Mouse (Mus musculus) CH12.LX (cell line): ENCODE data around the gene Cnot4. TPM values are rescaled to one million over a fixed set of nuclear protein-coding genes. Genes with fewer than 3 reads are reported as not detected.

Source experiments
- DNase-seq: peaks from one replicate; pipeline ENCODE4 v3.0.0-alpha.2; 2013; ENCODE audit errors: extremely low read depth
- H3K27ac ChIP-seq: 2 replicates; pipeline ENCODE4 v1.5.1; 2012; ENCODE audit warnings: low read depth, mild to moderate bottlenecking, control low read depth, moderate library complexity; ENCODE audit not compliant: insufficient read depth
- H3K27me3 ChIP-seq: replicated peaks from 2 replicates; pipeline ENCODE3; 2012; ENCODE audit warnings: inconsistent platforms
- H3K36me3 ChIP-seq, 2 experiments: replicated peaks in 1 of 2; 2 replicates each; pipeline versions ENCODE3 to v1.6.1; 2012; ENCODE audit warnings: inconsistent platforms in 1 of 2, low read length in 1 of 2, mild to moderate bottlenecking in 1 of 2, mixed read lengths in 1 of 2, moderate library complexity in 1 of 2; ENCODE audit not compliant: control insufficient read depth in 1 of 2, insufficient read depth in 1 of 2
- H3K4me1 ChIP-seq, 2 experiments: 2 replicates each; pipeline ENCODE4 v1.6.1; 2012; ENCODE audit warnings: inconsistent platforms in 1 of 2, moderate library complexity in 1 of 2; ENCODE audit not compliant: insufficient read depth in 2 of 2, control insufficient read depth in 1 of 2
- H3K4me2 ChIP-seq: 2 replicates; pipeline ENCODE4 v1.6.1; 2012; ENCODE audit warnings: low read depth, mild to moderate bottlenecking, control low read depth; ENCODE audit not compliant: poor library complexity, insufficient read depth, severe bottlenecking
- H3K4me3 ChIP-seq, 3 experiments: fragments of 150-350 bp in 1 of 3; sonication (generic) in 1 of 3; replicated peaks in 1 of 3; 2 replicates each; pipeline versions ENCODE3 to v1.5.1; 2011 to 2012; ENCODE audit warnings: low read depth in 2 of 3, low read length in 2 of 3, mild to moderate bottlenecking in 2 of 3, moderate library complexity in 2 of 3, control low read depth in 1 of 3, improper control_type of control experiment in 1 of 3, inconsistent platforms in 1 of 3, mixed read lengths in 1 of 3; ENCODE audit not compliant: poor library complexity in 1 of 3
- H3K79me2 ChIP-seq: replicated peaks from 2 replicates; pipeline ENCODE4 v1.6.1; 2012; ENCODE audit warnings: mild to moderate bottlenecking, moderate library complexity; ENCODE audit not compliant: control insufficient read depth, poor library complexity, insufficient read depth, severe bottlenecking; ENCODE audit errors: extremely low read depth
- H3K9ac ChIP-seq: 2 replicates; pipeline ENCODE4 v1.6.1; 2012; ENCODE audit warnings: low read depth, mild to moderate bottlenecking, control low read depth, moderate library complexity; ENCODE audit not compliant: insufficient read depth
- H3K9me3 ChIP-seq: replicated peaks from 2 replicates; pipeline ENCODE3; 2012; ENCODE audit warnings: low read length, inconsistent platforms, mixed read lengths
- CHD2 ChIP-seq: IDR thresholded peaks from 2 replicates; pipeline ENCODE4 v1.6.1; 2011; ENCODE audit warnings: low read length, improper control_type of control experiment
- CTCF ChIP-seq, 2 experiments: IDR thresholded peaks in 1 of 2; conservative IDR thresholded peaks in 1 of 2; 2 replicates each; pipeline ENCODE4 v1.5.1; 2011 to 2012; ENCODE audit warnings: low read depth in 2 of 2, low read length in 2 of 2, improper control_type of control experiment in 1 of 2, inconsistent platforms in 1 of 2, mild to moderate bottlenecking in 1 of 2, moderate library complexity in 1 of 2
- E2F4 ChIP-seq: IDR thresholded peaks from 2 replicates; pipeline ENCODE4 v1.6.1; 2011; ENCODE audit warnings: low read depth, low read length, improper control_type of control experiment; ENCODE audit not compliant: insufficient replicate concordance
- ELF1 ChIP-seq: IDR thresholded peaks from 2 replicates; pipeline ENCODE4 v1.6.1; 2014; ENCODE audit warnings: low read depth, mild to moderate bottlenecking, inconsistent platforms, low read length, improper control_type of control experiment
- EP300 ChIP-seq: IDR thresholded peaks from 2 replicates; pipeline ENCODE4 v1.6.1; 2011; ENCODE audit warnings: low read length, improper control_type of control experiment
- IRF4 ChIP-seq: IDR thresholded peaks from 2 replicates; pipeline ENCODE4 v1.6.1; 2014; ENCODE audit warnings: low read depth, mild to moderate bottlenecking, inconsistent platforms, low read length, improper control_type of control experiment
- JUN ChIP-seq: IDR thresholded peaks from 2 replicates; pipeline ENCODE4 v1.6.1; 2011; ENCODE audit warnings: low read depth, mild to moderate bottlenecking, low read length, improper control_type of control experiment, moderate library complexity; ENCODE audit not compliant: insufficient read depth
- MAFK ChIP-seq: IDR thresholded peaks from 2 replicates; pipeline ENCODE4 v1.6.1; 2011; ENCODE audit warnings: low read length, improper control_type of control experiment; ENCODE audit not compliant: insufficient replicate concordance
- MAX ChIP-seq: IDR thresholded peaks from 2 replicates; pipeline ENCODE4 v1.6.1; 2011; ENCODE audit warnings: low read length, improper control_type of control experiment
- MEF2A ChIP-seq: IDR thresholded peaks from 2 replicates; pipeline ENCODE4 v1.6.1; 2014; ENCODE audit warnings: low read depth, mild to moderate bottlenecking, inconsistent platforms, low read length, improper control_type of control experiment, borderline replicate concordance
- MXI1 ChIP-seq: IDR thresholded peaks from 2 replicates; pipeline ENCODE4 v1.6.1; 2011; ENCODE audit warnings: mild to moderate bottlenecking, low read depth, low read length, improper control_type of control experiment
- MYC ChIP-seq: IDR thresholded peaks from 2 replicates; pipeline ENCODE4 v1.6.1; 2011; ENCODE audit warnings: low read depth, mild to moderate bottlenecking, improper control_type of control experiment, low read length
- NRF1 ChIP-seq: IDR thresholded peaks from 2 replicates; pipeline ENCODE4 v1.6.1; 2014; ENCODE audit warnings: low read depth, mild to moderate bottlenecking, inconsistent platforms, low read length, improper control_type of control experiment, moderate library complexity
- RCOR1 ChIP-seq: conservative IDR thresholded peaks from 2 replicates; pipeline ENCODE4 v1.6.1; 2012; ENCODE audit warnings: low read depth, mild to moderate bottlenecking, inconsistent platforms, low read length, improper control_type of control experiment
- SMC3 ChIP-seq: IDR thresholded peaks from 2 replicates; pipeline ENCODE4 v1.6.1; 2011; ENCODE audit warnings: low read depth, low read length, improper control_type of control experiment
- TBP ChIP-seq: conservative IDR thresholded peaks from 2 replicates; pipeline ENCODE4 v1.6.1; 2011; ENCODE audit warnings: low read depth, low read length, improper control_type of control experiment
- TCF12 ChIP-seq: IDR thresholded peaks from 2 replicates; pipeline ENCODE4 v1.6.1; 2014; ENCODE audit warnings: low read depth, mild to moderate bottlenecking, inconsistent platforms, low read length, improper control_type of control experiment
- UBTF ChIP-seq: IDR thresholded peaks from 2 replicates; pipeline ENCODE4 v1.6.1; 2012; ENCODE audit warnings: low read depth, mild to moderate bottlenecking, inconsistent platforms, low read length, improper control_type of control experiment, moderate library complexity
- USF1 ChIP-seq: IDR thresholded peaks from 2 replicates; pipeline ENCODE4 v1.6.1; 2014; ENCODE audit warnings: low read depth, mild to moderate bottlenecking, inconsistent platforms, low read length, improper control_type of control experiment
- USF2 ChIP-seq: conservative IDR thresholded peaks from 2 replicates; pipeline ENCODE4 v1.6.1; 2011; ENCODE audit warnings: low read depth, low read length, improper control_type of control experiment
- ZKSCAN1 ChIP-seq: IDR thresholded peaks from 2 replicates; pipeline ENCODE4 v1.6.1; 2012; ENCODE audit warnings: low read depth, inconsistent platforms, low read length, improper control_type of control experiment, borderline replicate concordance
- dilution Hi-C: fragments of 300-500 bp; cut with MboI; formaldehyde crosslinking; loops from 2 replicates; pipeline ENCODE4 v1.14.3; 2020; ENCODE audit warnings: low sequenced_read_pairs; ENCODE audit not compliant: extremely low pct_unique_long_range_greater_than_20kb, extremely low pct_ligation_motif_present
- in situ Hi-C: fragments of 300-500 bp; cut with MboI; formaldehyde crosslinking; loops from 3 replicates; pipeline ENCODE4 v1.14.3; 2019; ENCODE audit warnings: low sequenced_read_pairs, low pct_ligation_motif_present, low pct_unique_long_range_greater_than_20kb, mixed read lengths
- polyA plus RNA-seq: library from polyadenylated mRNA; unstranded; fragments of >175 nt; gene quantifications from 2 replicates; pipeline ENCODE4 v1.2.1, GENCODE M21; 2012; ENCODE audit warnings: low read depth; ENCODE audit not compliant: insufficient read length
- total RNA-seq, 2 experiments: library from RNA; depleted of rRNA; stranded (reverse); fragments of 300-350 nt in 1 of 2; fragments of >200 nt in 1 of 2; gene quantifications; 2 replicates each; pipeline ENCODE4 v1.2.3; 2012 to 2014

Cnot4 gene
- total and polyA plus RNA-seq, 3 experiments, result 6.0 to 25.1 (median 8.7) TPM

DNA sequence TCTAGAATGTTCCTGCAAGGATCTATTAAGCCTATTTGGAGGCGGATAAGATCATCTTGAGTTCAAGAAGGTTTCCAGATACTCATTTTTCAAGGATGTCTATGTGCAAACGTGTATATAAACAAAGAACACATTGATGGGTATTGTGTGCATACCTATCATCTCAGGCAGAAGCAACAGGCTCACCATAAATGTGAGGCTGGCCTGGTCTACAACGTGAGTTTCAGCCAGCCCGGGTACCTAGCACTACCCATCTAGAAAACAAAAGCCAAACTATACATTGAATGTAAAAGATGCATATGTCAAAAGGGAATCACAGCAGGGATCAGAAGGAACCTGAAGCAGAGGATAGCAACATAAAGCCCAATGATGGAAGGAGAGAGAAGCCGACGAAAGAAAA lies 103.3 kb downstream of the Cnot4 start:
- Histone ChIP-seq H3K4me3 (no peak overlapping the region), H3K27me3 (no peaks in the 10 kb centered on the region), H3K9ac (no peak overlapping the region), H3K9me3 (no peaks in the 10 kb centered on the region), H3K27ac (no peak overlapping the region), H3K79me2 (no peaks in the 10 kb centered on the region), H3K4me2 (no peak overlapping the region), H3K36me3 (peaks cover 5 to 36% of the 10 kb centered on the region in 2 experiments), H3K4me1 (peaks cover 0 to 15% of the 10 kb centered on the region in 2 experiments; a peak in 1 of 4 replicates)
- TF ChIP-seq NRF1 (no peak), MYC (no peak), CHD2 (no peak), SMC3 (no peak), TBP (no peak), USF1 (no peak), MXI1 (no peak), E2F4 (no peak)
- DNase-seq, result no peak
- in situ Hi-C loops, result no loop called here
- dilution Hi-C loops, result no loop called here

- H3K27me3 ChIP-seq, result no peaks in the 10 kb centered on the region
- H3K36me3 ChIP-seq, result peaks cover 4 to 43% of the 10 kb centered on the region in 2 experiments
- no peak overlapping the region for H3K4me2 ChIP-seq
- H3K79me2 ChIP-seq, result no peaks in the 10 kb centered on the region
- H3K4me1 ChIP-seq, result peaks cover 0 to 15% of the 10 kb centered on the region in 2 experiments; a peak in 1 of 4 replicates
- H3K9me3 ChIP-seq, result no peaks in the 10 kb centered on the region
- no peak for TF ChIP-seq USF1
- TF ChIP-seq MEF2A, result no peak
- no peak for TF ChIP-seq E2F4
- dilution Hi-C loops, result no loop called here
- in situ Hi-C loops, result no loop called here
- no peak overlapping the region for H3K27ac ChIP-seq
- H3K4me3 ChIP-seq, result no peak overlapping the region
- no peak overlapping the region for H3K9ac ChIP-seq
- DNase-seq, result no peak
Measured at GRCm38 (mm10) chr6:35028023-35028422, 105.5 kb downstream of the Cnot4 start.

DNA sequence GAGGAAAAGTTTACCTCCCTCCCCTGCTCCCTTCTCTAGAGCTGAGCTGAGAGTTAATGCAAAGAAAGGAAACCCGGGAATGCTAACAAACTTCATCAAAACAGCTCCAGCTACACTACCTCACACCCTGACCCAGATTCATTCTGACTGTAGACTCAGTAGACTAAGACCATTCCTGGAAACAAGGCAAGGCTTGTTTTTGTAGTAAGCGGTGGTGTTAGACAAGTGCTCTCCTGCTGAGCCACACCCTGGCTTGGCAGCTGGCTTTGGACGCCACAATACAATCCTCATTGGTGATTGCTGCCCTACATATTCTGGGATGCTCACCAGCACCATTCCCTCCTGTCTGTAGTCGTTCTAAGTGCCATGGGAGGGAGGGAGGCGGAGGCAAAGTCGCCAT lies 106.3 kb downstream of the Cnot4 start:
- Histone ChIP-seq H3K36me3 (peaks cover 7 to 49% of the 10 kb centered on the region in 2 experiments), H3K27ac (no peak overlapping the region), H3K4me1 (peaks cover 0 to 15% of the 10 kb centered on the region in 2 experiments; a peak in 1 of 4 replicates), H3K9me3 (no peaks in the 10 kb centered on the region), H3K4me3 (no peak overlapping the region), H3K79me2 (no peaks in the 10 kb centered on the region), H3K4me2 (no peak overlapping the region), H3K27me3 (no peaks in the 10 kb centered on the region), H3K9ac (no peak overlapping the region)
- in situ Hi-C loops, result no loop called here
- dilution Hi-C loops, result no loop called here
- TF ChIP-seq ZKSCAN1 (no peak), RCOR1 (no peak), CTCF (conservative IDR thresholded peaks at IDR 0.05 in 1 of 2, IDR thresholded peaks at IDR 0.05 in 1 of 2; ENCODE audit: low read depth in 2 of 2, low read length in 2 of 2) (no peak), MXI1 (no peak), UBTF (no peak), MAX (no peak), JUN (no peak), USF2 (no peak), TBP (no peak), EP300 (no peak), MAFK (no peak), TCF12 (no peak), IRF4 (no peak), ELF1 (no peak)
- no peak for DNase-seq
